Mouse (Mus musculus) ES-Bruce4 (cell line): ENCODE data around the gene Actl6b. TPM values are rescaled to one million over a fixed set of nuclear protein-coding genes. Genes with fewer than 3 reads are reported as not detected.

ENCODE experiments used
- H3K27ac ChIP-seq: 2 replicates; pipeline ENCODE4 v1.5.1; 2012; ENCODE audit warnings: low read length, inconsistent platforms; ENCODE audit not compliant: insufficient read depth
- H3K27me3 ChIP-seq: 2 replicates; pipeline ENCODE4 v1.6.1; 2012; ENCODE audit warnings: mild to moderate bottlenecking, low read length, inconsistent platforms; ENCODE audit not compliant: control insufficient read depth, poor library complexity, insufficient read depth, severe bottlenecking
- H3K36me3 ChIP-seq: 2 replicates; pipeline ENCODE4 v1.6.1; 2012; ENCODE audit warnings: inconsistent platforms, mild to moderate bottlenecking, low read length, moderate library complexity; ENCODE audit not compliant: control insufficient read depth, poor library complexity, insufficient read depth, severe bottlenecking
- H3K4me1 ChIP-seq: one replicate; pipeline ENCODE4 v1.8.1; 2011; ENCODE audit warnings: low read length; ENCODE audit not compliant: control insufficient read depth, insufficient read depth
- H3K4me3 ChIP-seq: 2 replicates; pipeline ENCODE4 v1.5.1; 2011; ENCODE audit warnings: low read depth, mild to moderate bottlenecking, low read length
- H3K9ac ChIP-seq: 2 replicates; pipeline ENCODE4 v1.6.1; 2012; ENCODE audit warnings: low read depth, mild to moderate bottlenecking, inconsistent platforms; ENCODE audit not compliant: poor library complexity, severe bottlenecking
- H3K9me3 ChIP-seq: replicated peaks from 2 replicates; pipeline ENCODE4 v1.6.1; 2012; ENCODE audit warnings: mild to moderate bottlenecking, low read length, inconsistent platforms; ENCODE audit not compliant: control insufficient read depth, poor library complexity, insufficient read depth, severe bottlenecking
- CTCF ChIP-seq: IDR thresholded peaks from one replicate; pipeline ENCODE4 v1.8.1; 2011; ENCODE audit warnings: low read depth, low read length
- EP300 ChIP-seq: IDR thresholded peaks from 2 replicates; pipeline ENCODE4 v1.6.1; 2011; ENCODE audit warnings: low read depth, low read length; ENCODE audit not compliant: insufficient read depth
- POLR2A ChIP-seq: IDR thresholded peaks from one replicate; pipeline ENCODE4 v1.8.1; 2011; ENCODE audit warnings: low read length; ENCODE audit not compliant: insufficient read depth
- polyA plus RNA-seq: library from polyadenylated mRNA; stranded (reverse); fragments of >200 nt; gene quantifications from 2 replicates; pipeline ENCODE4 v1.2.4, GENCODE M21; 2011; ENCODE audit warnings: low read depth; ENCODE audit not compliant: missing spikeins, insufficient read depth, insufficient read length

The Actl6b gene
- polyA plus RNA-seq, 1 experiment = not detected

- H3K9me3 ChIP-seq = no peaks in the 10 kb centered on the region
- no peak for TF ChIP-seq EP300
- H3K27me3 ChIP-seq = no peaks in the 10 kb centered on the region
- H3K4me1 ChIP-seq = peaks cover 5% of the 10 kb centered on the region
- H3K4me3 ChIP-seq = peak overlapping the region; percentile 98; the same call in 1 of the 2 replicates
- H3K36me3 ChIP-seq = peaks cover 3% of the 10 kb centered on the region; the same call in 1 of the 2 replicates
- H3K9ac ChIP-seq = peak overlapping the region; percentile 88
- H3K27ac ChIP-seq = peak overlapping the region; percentile 22
Observed at GRCm38 (mm10) chr5:137598100-137598826, 44.9 kb downstream of the Actl6b start.

GRCm38 (mm10) chr5:137599600-137599999, 46.3 kb downstream of the Actl6b start:
- TF ChIP-seq CTCF (no peak), POLR2A (no peak), EP300 (no peak)
- H3K9me3 ChIP-seq = no peaks in the 10 kb centered on the region
- H3K4me3 ChIP-seq = peak overlapping the region; percentile 98
- no peaks in the 10 kb centered on the region for H3K27me3 ChIP-seq
- H3K36me3 ChIP-seq = peaks cover 3% of the 10 kb centered on the region; the same call in 1 of the 2 replicates
- peak overlapping the region; percentile 73 for H3K9ac ChIP-seq
- peaks cover 5% of the 10 kb centered on the region for H3K4me1 ChIP-seq
- no peak overlapping the region for H3K27ac ChIP-seq

- peak overlapping the region; percentile 98 for H3K4me3 ChIP-seq
- no peaks in the 10 kb centered on the region for H3K9me3 ChIP-seq
- H3K36me3 ChIP-seq = peaks cover 4% of the 10 kb centered on the region; the same call in 1 of the 2 replicates
- no peak overlapping the region for H3K27ac ChIP-seq
- no peaks in the 10 kb centered on the region for H3K27me3 ChIP-seq
- H3K9ac ChIP-seq = peak overlapping the region; percentile 73
- no peak for TF ChIP-seq CTCF
- TF ChIP-seq POLR2A = peak; percentile 40
- TF ChIP-seq EP300 = 0 out of 2 replicates have a peak, but pooled peaks have one; percentile 14
- peaks cover 5% of the 10 kb centered on the region for H3K4me1 ChIP-seq
Observed at GRCm38 (mm10) chr5:137600281-137600618, 46.9 kb downstream of the Actl6b start.

- Histone ChIP-seq H3K4me3 (peak within 1 kb of the TSS; percentile 98), H3K4me1 (peaks cover 5% of the 10 kb centered on the region)
- TF ChIP-seq EP300 = no peak
- peak; percentile 91 for TF ChIP-seq POLR2A
- TF ChIP-seq CTCF = no peak
Observed at GRCm38 (mm10) chr5:137600619-137601364, 47.5 kb downstream of the Actl6b start, which contains the start of gene Mospd3. Mospd3 (minus strand) TSS chr5:137601058.

GRCm38 (mm10) chr5:137601365-137601729, 48.0 kb downstream of the Actl6b start:
- no peaks in the 10 kb centered on the region for H3K9me3 ChIP-seq
- TF ChIP-seq CTCF = no peak
- TF ChIP-seq EP300 = no peak
- no peak for TF ChIP-seq POLR2A
- peak overlapping the region; percentile 90 for H3K9ac ChIP-seq
- H3K27ac ChIP-seq = peak overlapping the region; percentile 77
- H3K36me3 ChIP-seq = peaks cover 11% of the 10 kb centered on the region
- H3K4me3 ChIP-seq = peak overlapping the region; percentile 83
- H3K4me1 ChIP-seq = peaks cover 5% of the 10 kb centered on the region
- no peaks in the 10 kb centered on the region for H3K27me3 ChIP-seq

More at GRCm38 (mm10) chr5:137600619-137601364, 47.5 kb downstream of the Actl6b start, which contains the start of gene Mospd3:
- Histone ChIP-seq H3K36me3 (peaks cover 7% of the 10 kb centered on the region), H3K27ac (peak within 1 kb of the TSS; percentile 83), H3K27me3 (no peaks in the 10 kb centered on the region), H3K9ac (peak within 1 kb of the TSS; percentile 90), H3K9me3 (no peaks in the 10 kb centered on the region)
